Mouse (Mus musculus) small intestine, adult 2 months (tissue): ENCODE measurements around the gene Pitpnm3.

ENCODE experiments used
- CTCF ChIP-seq: fragments of 200-500 bp; IDR thresholded peaks from 2 replicates; pipeline ENCODE4 v1.5.1; 2012; ENCODE audit warnings: low read depth, mild to moderate bottlenecking, control low read depth, inconsistent platforms, low read length, moderate library complexity, mixed read lengths; ENCODE audit not compliant: insufficient replicate concordance, insufficient read length; ENCODE audit errors: extremely low read depth
- POLR2A ChIP-seq: fragments of 200-500 bp; IDR thresholded peaks from 2 replicates; pipeline ENCODE4 v1.6.1; 2012; ENCODE audit warnings: low read depth, mild to moderate bottlenecking, control low read depth, inconsistent platforms, low read length, moderate library complexity

- TF ChIP-seq CTCF (no peak), POLR2A (no peak)
These were observed 91.3 kb downstream of the Pitpnm3 start for GRCm38 (mm10) chr11:72044231-72044630.
